Mouse (Mus musculus): Measurements from ENCODE around the gene Tenm3.

Tenm3 gene

DNA sequence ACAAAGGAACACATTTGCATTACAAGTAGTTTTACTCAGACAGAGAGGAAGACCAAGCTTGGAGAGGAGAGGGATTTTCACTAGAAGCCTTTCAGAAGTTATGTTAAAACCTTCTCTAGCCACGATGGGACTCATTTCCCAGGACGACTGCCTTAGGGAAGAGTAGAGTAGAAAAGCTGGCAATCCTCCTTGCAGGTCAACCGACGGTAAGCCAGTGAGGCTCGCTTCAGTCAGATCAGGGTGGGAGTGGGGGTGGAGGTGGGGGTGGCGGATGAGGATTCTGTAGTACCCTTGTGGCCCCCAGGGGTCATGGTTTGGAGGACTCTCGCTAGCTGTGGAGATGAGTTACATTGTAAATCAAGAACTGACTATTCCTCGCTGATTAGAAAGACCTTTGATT lies 264.6 kb downstream of the Tenm3 start:
- no peak for DNase-seq (ENCODE audit: low spot score)

DNA sequence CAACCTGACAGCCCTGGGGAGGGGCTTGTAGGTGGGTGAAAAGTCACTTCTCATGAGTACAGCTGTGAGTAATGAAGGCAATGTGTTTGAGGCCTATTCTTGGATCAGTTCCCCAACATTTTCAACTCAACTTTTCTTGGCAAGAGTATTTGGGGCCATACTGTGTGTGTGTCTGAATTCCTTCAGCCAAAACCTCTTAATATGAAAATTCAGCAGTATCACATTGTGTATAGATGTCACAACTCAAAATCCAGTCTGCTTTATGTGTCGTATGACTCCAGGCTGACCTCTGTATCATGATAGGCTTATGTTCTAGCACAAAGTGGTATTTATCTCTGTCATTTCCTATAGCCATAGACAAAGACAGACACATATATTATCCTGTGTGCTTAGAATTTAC lies 270.8 kb downstream of the Tenm3 start:
- no peak for DNase-seq (ENCODE audit: low spot score)

DNA sequence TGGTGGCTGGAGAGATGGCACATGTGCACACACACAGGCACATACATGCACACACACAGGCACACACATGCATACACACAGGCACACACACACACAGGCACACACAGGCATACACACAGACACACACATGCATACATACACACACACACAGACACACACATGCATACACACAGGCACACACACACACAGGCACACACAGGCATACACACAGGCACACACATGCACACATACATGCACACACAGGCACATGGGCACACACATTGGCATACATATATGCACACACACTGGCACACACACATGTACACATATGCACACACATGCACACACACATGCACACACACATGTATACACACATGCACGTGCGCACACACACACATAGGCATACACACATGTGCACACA lies 271.4 kb downstream of the Tenm3 start:
- DNase-seq (ENCODE audit: low spot score): no peak

DNA sequence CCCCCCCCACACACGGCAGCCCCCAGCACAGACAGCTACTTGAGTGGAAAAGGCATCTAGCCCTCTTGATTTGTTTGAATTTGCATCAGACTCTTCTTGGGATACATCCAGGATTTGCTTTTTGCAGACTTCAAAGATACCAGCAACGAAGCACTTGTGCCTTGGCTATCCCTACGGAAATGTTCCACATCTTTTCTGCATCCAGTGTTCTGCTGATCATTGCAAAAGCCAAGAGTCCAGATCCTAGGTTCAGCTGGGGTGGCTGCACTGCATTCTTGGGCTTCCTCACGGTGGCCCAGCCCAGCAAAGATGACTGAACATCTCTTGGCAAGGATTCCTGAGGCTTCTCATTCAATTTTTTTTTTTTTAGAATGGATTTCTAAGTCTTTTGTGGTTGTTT lies 275.1 kb downstream of the Tenm3 start:
- DNase-seq (ENCODE audit: low spot score): no peak

DNA sequence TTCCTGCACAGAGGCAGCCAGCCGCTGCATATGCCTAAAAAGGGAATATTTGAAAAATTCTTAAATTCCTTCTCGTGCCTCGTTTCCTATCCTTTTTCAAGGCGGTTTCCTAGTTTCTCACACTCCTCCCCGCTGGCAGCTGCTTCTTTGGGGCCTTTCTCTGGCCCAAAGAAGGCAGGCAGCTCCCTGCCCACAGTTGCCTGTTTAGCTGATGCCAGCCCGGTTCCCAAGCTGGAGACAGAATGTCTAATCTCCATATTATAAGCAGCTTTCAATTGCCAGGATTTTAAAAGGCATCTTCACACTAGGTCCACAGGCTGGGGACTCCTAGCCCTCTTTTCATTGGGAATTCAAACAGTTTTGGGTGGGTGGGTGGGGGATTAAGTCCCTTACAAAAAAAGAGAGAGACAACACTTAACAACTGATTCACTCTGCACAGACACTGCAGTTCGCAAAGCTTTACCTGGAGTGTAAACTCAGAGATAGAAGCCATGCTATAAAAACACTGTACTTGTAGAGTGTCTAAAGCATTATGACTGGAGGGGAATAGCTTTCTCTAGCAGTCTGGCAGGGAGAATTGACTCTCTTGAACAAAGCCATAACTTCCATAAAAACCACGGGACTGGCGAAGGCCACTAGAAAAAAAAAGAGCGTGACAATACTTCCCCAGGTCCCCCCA lies 275.7 kb downstream of the Tenm3 start:
- no peak for DNase-seq (ENCODE audit: low spot score)

DNA sequence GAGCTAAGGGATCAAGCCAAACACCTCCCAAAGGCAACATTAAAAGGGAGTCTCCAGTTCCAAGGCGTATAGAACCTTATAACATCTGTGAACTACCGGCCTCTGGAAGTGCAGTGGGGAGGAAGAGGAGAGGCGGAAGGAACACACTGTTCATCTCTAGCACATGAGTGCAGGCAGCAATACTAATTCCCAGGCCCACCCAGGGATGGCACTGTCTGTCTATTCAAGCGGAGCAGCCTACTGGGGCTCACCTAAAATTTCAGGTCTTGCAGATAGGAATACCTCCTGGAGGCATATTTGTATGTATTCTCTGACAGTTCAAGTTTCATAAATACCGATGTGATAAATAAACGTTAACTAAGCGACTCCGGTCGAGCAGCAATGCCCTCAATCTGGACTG lies 283.5 kb downstream of the Tenm3 start:
- no peak for DNase-seq (ENCODE audit: low spot score)

DNA sequence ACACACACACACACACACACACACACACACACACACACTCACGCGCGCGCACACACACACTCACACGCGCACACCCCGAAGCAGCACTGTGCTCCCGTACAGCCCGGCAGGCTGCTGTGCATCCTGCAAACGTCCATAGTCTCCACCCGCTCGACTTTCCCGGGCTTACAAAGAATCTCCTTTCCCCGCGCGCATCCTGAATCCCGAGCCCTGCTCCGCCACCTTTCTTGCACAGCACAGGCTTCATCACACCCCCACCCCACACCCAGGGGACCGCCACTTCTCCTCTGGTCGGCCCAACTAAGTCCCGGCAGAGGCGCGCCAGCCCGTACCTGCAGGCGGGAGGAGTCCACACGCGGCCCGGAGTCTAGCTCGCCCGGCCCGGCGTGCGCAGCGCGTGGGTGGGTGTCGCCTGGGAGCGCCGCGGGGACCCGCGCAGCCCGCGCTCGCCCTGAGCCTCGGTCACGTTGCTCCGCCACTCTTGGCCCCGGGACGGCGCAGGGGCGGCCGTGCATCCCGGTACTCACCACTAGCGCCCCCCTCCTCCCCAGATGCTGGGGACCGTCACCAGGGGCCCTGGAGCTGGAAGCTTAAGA lies 288.1 kb downstream of the Tenm3 start:
- DNase-seq (ENCODE audit: low spot score): peak; percentile 65

DNA sequence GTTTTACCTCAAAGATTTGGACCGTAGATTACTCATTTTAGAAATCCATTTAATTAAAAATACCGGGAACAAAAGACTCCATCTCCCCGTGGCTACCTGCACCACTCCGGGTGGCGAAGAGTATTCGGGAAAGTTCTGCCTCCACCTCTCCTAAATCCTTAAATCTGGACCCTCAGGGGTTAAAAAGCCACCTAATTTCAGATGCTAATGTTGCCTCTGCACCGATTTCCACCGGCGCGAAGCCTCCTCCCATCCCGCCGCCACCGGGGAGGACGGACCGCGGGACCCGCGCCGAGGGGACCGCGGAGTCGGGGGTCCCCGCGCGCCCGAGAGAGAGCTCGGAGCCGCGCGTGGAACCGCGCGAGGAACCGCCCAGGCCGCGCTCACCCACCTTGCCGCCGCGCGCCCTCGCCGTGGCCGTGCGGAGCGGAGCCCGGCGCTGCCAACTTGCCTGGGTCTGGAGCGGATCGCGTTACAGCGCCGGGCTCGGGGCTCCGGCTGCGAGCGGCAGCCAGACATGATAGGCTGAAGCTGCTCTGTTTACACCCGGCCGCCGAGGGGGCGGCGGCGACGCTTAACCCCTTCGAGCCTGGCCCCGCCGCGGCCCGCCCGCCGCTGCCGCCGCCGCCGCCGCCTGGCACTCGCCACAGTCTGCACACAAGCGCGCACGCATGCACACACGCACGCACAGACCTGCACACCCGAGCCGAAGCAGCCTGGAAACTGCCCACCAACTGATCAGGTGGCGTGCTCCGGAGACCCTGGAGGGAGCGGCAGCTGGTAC lies 288.8 kb downstream of the Tenm3 start:
- DNase-seq (ENCODE audit: low spot score): peak; percentile 78

DNA sequence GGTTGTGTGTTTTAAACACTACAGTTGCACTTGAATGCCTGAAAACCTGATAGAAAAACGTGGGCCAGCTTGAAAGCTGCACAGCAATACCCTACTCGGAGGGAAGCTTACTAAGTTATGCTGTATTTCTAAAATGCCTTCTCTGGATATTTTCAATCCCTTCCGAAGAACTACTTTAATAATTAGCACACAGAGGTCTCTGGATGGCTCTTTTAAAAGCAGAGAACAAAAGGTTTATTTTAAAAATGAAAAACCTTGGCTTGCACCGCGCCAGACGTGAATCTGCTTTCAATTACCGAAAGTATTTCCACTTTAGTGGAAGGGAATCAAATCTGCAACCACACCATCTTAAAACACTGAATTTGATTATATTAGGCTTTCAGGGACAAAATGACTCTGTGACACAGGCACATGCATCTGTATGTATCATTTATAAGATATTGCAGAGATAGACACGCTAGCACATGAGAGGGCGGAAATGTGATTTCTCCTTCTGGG lies 289.9 kb downstream of the Tenm3 start:
- DNase-seq (ENCODE audit: low spot score): no peak

DNA sequence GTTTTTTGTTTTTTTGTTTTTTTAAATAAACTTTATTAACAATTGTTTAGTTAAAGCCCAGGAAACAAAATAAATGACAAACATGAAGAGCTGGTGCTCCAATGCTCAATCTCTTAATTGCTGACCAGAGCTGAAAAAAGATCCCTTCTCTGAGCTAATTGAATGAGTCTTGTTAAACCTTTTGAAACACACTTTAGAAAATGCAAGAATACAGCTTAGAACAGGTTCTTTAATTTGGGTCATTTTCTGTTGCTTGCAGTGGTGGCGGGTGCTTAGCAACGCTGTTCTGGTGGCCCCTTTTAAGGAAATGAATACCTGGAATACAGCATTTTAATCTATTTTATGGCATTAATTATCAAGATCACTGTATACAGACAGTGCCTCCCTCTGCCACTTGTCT lies 291.4 kb downstream of the Tenm3 start:
- no peak for DNase-seq (ENCODE audit: low spot score)

DNA sequence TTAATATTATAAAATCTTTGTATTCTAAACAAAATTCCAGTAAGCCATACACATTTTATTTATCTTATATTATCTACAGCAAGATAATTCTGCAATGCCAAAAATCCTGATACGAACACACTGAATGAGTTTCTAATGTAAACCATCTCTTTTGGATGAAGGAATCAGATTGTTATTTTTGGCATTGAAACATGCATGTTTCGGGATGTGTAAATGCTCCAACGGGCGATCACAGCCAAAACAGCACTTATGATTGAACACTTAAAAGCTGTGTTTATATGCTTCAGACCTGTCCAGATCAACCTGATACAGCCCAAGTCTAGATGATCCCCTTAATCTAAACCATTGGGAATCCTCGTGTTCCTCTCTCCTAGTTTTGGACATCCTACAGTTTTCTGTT lies 292.4 kb downstream of the Tenm3 start:
- no peak for DNase-seq (ENCODE audit: low spot score)

DNA sequence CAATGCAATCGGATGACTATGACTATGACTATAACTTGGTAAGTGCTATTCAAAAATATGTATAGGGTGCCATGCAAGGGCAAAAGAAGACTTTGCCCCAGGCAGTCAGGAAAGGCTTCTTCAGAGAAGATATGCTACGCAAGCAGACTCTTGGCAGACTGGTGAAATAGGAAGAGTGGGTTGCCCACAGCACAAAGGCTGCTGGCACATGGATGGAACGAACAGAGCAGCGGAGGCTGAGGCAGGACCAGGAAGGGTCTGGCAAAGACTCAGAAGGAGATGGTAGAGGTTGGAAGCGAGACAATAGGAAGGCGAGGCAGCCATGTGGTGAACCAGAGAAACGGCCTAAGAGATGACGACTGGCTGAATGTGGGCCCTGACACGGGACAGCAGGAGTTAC lies 294.8 kb downstream of the Tenm3 start:
- no peak for DNase-seq (ENCODE audit: low spot score)

DNA sequence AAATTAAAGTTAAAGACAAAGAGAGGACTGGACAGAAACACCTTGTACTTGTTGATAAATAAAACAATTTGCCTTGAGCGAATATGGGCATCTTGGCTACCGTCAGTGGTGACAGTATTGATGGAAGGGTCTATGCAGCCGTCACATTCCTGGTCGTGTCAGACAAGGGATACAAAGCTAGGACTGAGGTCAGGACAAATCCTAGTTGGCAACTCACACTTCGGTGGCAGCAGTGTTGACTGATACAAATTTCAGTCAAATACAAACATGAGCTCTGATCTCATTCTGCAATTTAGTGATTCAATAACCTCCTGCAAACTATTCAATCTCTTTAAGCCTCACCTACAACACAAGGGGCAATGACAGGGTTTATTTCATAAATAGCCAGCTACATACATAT lies 298.1 kb downstream of the Tenm3 start:
- no peak for DNase-seq (ENCODE audit: low spot score)

DNA sequence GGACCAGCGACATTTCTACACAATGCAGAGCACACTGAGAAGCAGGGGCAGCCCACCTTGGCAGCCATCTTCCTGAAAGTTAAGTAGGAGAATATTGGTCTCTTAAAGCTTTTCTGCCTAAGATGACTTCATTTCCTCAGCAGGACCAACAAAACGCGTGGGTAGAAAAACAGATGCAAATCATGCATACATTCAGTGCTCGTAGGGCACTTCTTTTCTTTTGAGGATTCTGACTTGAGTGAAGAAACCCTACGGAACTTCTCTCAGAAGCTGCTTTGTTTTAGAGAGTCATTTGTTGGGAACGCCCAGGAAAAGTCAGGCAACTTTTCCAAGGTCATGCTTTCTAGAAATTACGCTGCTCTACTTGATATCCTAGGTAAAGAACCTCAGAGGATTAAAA lies 298.9 kb downstream of the Tenm3 start:
- no peak for DNase-seq (ENCODE audit: low spot score)

DNA sequence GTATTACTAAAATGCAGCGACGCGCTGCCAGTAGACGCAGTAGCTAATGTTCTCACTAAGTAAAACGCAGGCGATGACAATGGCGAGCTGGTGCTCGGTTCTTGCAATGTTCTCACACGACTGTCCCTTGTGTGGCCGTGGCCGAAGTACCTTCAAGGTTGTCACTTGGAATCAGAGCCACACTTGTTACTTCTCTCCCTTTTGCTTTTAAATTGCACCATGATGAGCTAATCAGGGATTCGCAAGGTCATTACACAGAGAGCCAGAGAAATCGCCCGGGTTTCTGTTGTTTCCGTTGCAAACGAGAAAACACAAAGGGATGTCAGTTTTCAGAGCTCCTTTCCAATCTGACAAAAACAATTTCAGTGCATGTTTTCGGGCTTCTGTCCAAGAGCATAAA lies 301.6 kb downstream of the Tenm3 start:
- peak; percentile 49 for DNase-seq (ENCODE audit: low spot score)

DNA sequence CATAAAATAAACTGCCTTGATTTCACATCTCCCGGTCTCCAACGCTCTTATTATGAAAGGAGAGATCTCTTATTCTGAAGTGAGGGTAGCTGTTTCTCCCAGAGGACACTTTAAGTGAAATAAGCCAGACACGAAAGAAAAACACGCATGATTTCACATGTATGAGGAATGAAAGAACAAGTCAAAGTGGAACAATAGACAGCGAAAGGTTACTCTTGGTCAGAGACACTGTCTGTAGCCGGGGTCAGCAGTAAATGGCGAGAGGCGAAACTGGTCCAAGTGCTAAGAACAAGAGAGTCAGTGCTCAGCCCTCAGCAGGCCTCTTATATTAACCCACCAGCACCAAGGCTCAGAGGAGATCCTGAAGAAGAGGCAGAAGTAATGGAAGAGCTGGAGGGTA lies 302.9 kb downstream of the Tenm3 start:
- no peak for DNase-seq (ENCODE audit: low spot score)

DNA sequence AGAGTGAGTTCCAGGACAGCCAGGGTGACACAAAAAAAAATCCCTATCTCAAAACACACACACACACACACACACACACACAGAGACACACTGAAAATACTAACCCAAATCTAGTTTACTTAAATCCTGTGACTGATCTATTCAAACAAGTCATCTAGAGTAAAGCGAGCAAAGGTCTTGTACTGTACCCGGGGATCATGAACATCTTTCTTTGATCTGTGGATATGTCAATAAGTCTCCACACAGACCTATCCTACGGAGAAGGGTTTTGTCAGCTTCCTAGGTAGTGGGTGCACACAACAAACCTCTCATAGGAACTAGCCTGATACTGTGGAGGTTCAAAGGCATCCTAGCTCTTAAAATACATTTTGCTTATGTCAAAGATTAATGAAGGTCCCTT lies 307.9 kb downstream of the Tenm3 start:
- DNase-seq (ENCODE audit: low spot score): no peak

DNA sequence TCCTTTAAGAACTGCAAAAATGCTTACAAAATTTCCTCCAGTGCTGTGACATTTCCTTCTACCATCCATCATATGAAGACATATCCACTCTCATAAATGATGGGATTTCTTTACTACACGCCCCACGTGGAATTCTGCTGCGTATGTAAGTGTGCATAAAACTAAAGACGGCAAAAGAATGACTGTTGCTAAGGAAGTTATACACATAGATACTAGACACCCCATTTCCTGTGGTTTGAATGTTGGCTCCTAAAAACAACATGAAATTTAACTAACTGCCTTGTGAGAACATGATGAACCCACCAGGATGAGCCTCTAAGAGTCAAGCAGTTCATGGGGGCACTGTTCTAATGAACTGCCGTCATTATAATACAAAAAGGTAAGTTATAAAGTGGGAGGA lies 312.0 kb downstream of the Tenm3 start:
- DNase-seq (ENCODE audit: low spot score): no peak

DNA sequence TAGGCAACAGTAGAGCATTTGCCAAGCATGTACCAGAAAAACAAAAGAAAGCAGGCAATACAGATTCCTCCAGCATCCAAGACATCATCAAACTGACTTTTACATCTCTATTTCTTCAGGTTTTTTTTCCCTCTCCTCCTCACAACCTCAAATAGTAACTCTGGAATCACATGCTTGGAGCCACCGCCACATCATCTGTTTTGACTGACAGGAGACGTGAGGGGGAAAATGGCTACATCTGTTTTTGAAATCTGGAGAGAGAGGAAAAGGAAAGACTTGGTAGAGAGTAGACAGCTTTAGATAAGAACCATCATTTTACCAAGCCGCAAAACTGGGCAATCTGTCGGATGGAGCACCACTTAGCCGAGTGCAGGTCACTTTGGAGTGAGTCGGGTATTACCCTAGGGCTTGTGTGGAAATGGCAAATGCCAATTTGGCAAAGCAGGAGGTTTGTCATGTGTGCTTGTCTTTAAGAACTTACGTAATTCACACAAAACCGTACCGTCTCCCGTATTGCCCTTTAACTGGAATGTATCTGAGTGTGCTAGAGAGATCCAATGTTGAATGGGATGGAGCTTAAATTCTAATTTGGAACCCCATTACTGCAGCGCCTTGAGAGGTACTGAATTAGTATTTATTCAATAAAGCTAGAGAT lies 312.7 kb downstream of the Tenm3 start:
- no peak for DNase-seq (ENCODE audit: low spot score)

DNA sequence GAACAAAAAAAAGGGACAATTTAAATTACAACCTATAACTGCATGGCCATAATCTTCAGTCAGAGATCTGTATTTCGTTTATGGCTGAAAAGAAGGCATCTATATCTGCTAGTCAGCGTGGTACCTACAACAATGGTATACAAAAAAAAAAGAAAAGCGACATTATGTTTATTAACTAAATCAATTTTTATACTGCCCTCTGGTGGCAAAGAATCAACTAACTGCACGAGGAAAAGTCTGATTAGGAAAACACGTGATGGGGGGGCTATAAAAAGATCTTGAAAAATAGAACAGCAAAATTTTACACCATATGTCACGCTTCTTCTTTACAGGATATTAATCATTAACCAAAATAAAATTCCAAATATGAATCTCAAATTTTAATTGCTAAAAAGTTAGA lies 316.3 kb downstream of the Tenm3 start:
- DNase-seq (ENCODE audit: low spot score): peak; percentile 14

DNA sequence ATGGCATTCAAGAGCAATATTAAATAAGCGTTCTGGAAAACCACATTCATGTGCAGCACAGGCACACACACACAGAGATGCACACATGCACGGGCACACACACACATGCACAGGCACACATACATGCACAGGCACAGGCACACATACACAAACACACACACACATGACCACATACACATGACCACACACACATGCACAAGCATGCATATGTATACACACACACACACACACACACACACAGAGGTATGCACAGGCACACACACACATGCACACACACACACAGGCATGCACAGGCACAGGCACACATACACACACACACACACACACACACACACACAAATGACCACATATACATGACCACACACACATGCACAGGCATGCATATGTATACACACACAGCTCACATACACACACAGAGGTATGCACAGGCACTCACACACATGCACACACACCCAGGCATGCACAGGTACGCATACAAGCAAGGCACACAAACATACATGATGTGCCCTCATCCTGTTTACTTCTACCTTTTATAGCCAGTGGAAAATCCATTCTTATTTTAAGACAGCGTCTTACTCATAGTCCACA lies 321.1 kb downstream of the Tenm3 start:
- DNase-seq (ENCODE audit: low spot score): peak; percentile 15

DNA sequence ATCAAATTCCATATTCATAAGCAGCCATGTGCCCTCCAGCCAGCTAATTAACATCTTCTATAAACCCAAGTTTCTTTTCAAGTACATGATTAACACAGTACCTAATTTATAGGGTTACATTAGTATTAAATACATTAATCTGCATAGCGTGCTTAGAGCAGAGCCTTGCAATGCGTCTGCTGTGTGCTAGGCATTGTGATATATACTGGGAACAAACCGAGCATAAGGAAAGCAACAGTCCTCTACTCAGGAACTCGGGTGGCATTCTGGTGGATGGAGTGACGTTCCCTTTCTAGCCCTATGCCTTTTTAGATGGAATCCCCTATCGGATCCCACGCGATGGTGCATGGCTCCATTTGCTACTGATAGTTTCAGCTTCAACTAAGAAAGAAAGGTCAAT lies 321.7 kb downstream of the Tenm3 start:
- peak; percentile 18 for DNase-seq (ENCODE audit: low spot score)
